Mouse (Mus musculus) olfactory bulb, adult 2 months (tissue): Measurements from ENCODE around the gene Ralgapb.

Experiments
- CTCF ChIP-seq: fragments of 200-500 bp; IDR thresholded peaks from 2 replicates; pipeline ENCODE4 v1.5.1; 2012; ENCODE audit warnings: low read depth, mild to moderate bottlenecking, low read length, moderate library complexity; ENCODE audit not compliant: insufficient read depth
- POLR2A ChIP-seq: fragments of 200-500 bp; IDR thresholded peaks from 2 replicates; pipeline ENCODE4 v1.6.1; 2012; ENCODE audit warnings: mild to moderate bottlenecking, low read depth, low read length, moderate library complexity; ENCODE audit not compliant: insufficient read depth

GRCm38 (mm10) chr2:158386072-158386471 is 23.6 kb upstream of the Ralgapb start:
- TF ChIP-seq CTCF (no peak), POLR2A (0 out of 2 replicates have a peak, but pooled peaks have one; percentile 15)
